ENCODE assay signal across 22 mouse cellular contexts in the genomic region with DNA sequence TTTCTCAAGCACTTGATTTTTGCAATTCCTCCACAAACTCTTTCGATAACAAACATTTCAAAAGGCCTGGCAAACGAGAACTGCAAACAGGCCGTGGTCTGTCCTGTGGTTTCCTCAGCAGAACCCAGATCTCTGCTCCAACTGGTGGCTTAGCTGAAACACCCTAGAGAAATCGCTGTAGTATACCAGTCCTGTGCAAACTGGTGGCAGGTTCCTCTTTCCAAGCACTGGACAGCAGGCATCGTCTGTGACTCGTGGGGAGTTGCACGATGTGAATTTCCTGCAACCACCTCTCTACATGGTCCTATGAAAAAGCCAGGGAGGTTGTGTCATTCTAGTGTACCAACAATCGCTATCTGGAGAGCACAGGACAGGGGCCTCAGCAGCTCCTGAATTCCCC. TPM values are rescaled to one million over a fixed set of nuclear protein-coding genes. Genes with fewer than 3 reads are reported as not detected.
A peak's percentile ranks its signal among the peaks of the same experiment; 100 is the strongest.
DNase-seq lines count a peak whose midpoint lies in the region; ATAC-seq and TF ChIP-seq lines count a peak whose summit lies in the region.
"Had no signal": no experiment of that assay in that cellular context is flagged by ENCODE, and none has a peak within 500 bp of the region (broad histone marks: within the 10 kb centered on the region; RNA-seq: fewer than 3 reads in every experiment).

No protein-coding gene starts in this region.

- H3K4me2 ChIP-seq in liver, embryonic 13.5 days, result no peak overlapping the region
- H3K4me2 ChIP-seq in forebrain, embryonic 14.5 days (ENCODE audit: low read length), result no peak overlapping the region
- H3K4me2 ChIP-seq: forebrain, embryonic 15.5 days; hindbrain, embryonic 14.5 days had no signal

- no peak for TF ChIP-seq POLR2A in bone marrow, adult 2 months (IDR thresholded peaks at IDR 0.05; ENCODE audit: borderline replicate concordance, control insufficient read depth, low read depth, low read length)
- TF ChIP-seq POLR2A in lung, adult 2 months (IDR thresholded peaks at IDR 0.05; ENCODE audit: borderline replicate concordance, extremely low read depth, low read depth, low read length), result no peak
- no peak for TF ChIP-seq POLR2A in kidney, adult 2 months (IDR thresholded peaks at IDR 0.05; ENCODE audit: low read depth, low read length)

- H3K36me3 ChIP-seq in liver, embryonic 13.5 days, result no peaks in the 10 kb centered on the region
- no peaks in the 10 kb centered on the region for H3K36me3 ChIP-seq in kidney, adult 2 months (ENCODE audit: control insufficient read depth, insufficient read depth, low read length)
- no peaks in the 10 kb centered on the region for H3K36me3 ChIP-seq in forebrain, embryonic 14.5 days (ENCODE audit: control insufficient read depth, insufficient read depth, low read length)
- H3K36me3 ChIP-seq: forebrain, embryonic 15.5 days had no signal

- TF ChIP-seq CTCF in bone marrow, adult 2 months (IDR thresholded peaks at IDR 0.05; ENCODE audit: control insufficient read depth, insufficient read depth, low read length), result no peak
- TF ChIP-seq CTCF in lung, adult 2 months (IDR thresholded peaks at IDR 0.05; ENCODE audit: insufficient read depth, low read length), result no peak
- TF ChIP-seq CTCF in kidney, adult 2 months (conservative IDR thresholded peaks at IDR 0.05; ENCODE audit: insufficient read depth, insufficient read length, low read depth, low read length), result no peak

- no peak for ATAC-seq in liver, embryonic 13.5 days (ENCODE audit: low read depth)
- ATAC-seq in megakaryocyte-erythroid progenitor cell, adult 5-6 weeks (replicated peaks; ENCODE audit: low FRiP score, low TSS enrichment, poor library complexity, severe bottlenecking), result 0 out of 2 replicates have a peak, but pooled peaks have one; percentile 28
- no peak for ATAC-seq in forebrain, embryonic 14.5 days
- ATAC-seq: forebrain, embryonic 15.5 days; intestine, postnatal 0 days had no signal

- no peak for DNase-seq in liver, embryonic 13.5 days
- no peak for DNase-seq in liver
- peak; percentile 8 for DNase-seq in lung, adult 2 months
- no peak for DNase-seq in left cerebral cortex, adult 11 months (ENCODE audit: low spot score)
- no peak for DNase-seq in kidney, adult 2 months
- no peak for DNase-seq in forebrain, embryonic 14.5 days (ENCODE audit: low spot score)
- DNase-seq: B cell, adult 2 months; cerebellum, adult 8-10 months; heart, adult 11 months; kidney, postnatal 10 days; right cerebral cortex, postnatal 25 days; thymus, postnatal 4 days had no signal

- H3K27me3 ChIP-seq in liver, embryonic 13.5 days, result no peaks in the 10 kb centered on the region
- H3K27me3 ChIP-seq in kidney, adult 2 months (replicated peaks; ENCODE audit: control insufficient read depth, insufficient read depth, low read length), result no peaks in the 10 kb centered on the region
- no peaks in the 10 kb centered on the region for H3K27me3 ChIP-seq in forebrain, embryonic 14.5 days (replicated peaks; ENCODE audit: control insufficient read depth, insufficient read depth, low read length)
- H3K27me3 ChIP-seq: forebrain, embryonic 15.5 days had no signal

- H3K27ac ChIP-seq in liver, embryonic 13.5 days, result peak overlapping the region; percentile 48; the same call in 1 of the 2 replicates
- H3K27ac ChIP-seq in bone marrow, adult 2 months (ENCODE audit: control insufficient read depth, insufficient read depth, low read depth, low read length, poor library complexity), result peak overlapping the region; percentile 96
- H3K27ac ChIP-seq in kidney, adult 2 months (ENCODE audit: insufficient read depth, low read depth, low read length), result no peak overlapping the region
- H3K27ac ChIP-seq in forebrain, embryonic 14.5 days (ENCODE audit: low read depth, low read length), result no peak overlapping the region
- H3K27ac ChIP-seq: forebrain, embryonic 15.5 days; liver, embryonic 14.5 days had no signal

- no peaks in the 10 kb centered on the region for H3K9me3 ChIP-seq in liver, embryonic 13.5 days (replicated peaks)
- H3K9me3 ChIP-seq in forebrain, embryonic 14.5 days (replicated peaks; ENCODE audit: control insufficient read depth, low read length), result no peaks in the 10 kb centered on the region
- H3K9me3 ChIP-seq: forebrain, embryonic 15.5 days had no signal

- 25% methylated on average over 8 of the region's 8 CpGs for WGBS in liver, embryonic 13.5 days (ENCODE audit: insufficient replicate concordance)
- 5% methylated on average over 8 of the region's 8 CpGs for WGBS in bone marrow, adult 2 months
- 53% methylated on average over 8 of the region's 8 CpGs for WGBS in lung, adult 2 months
- WGBS in kidney, adult 2 months, result 82% methylated on average over 8 of the region's 8 CpGs
- WGBS in forebrain, embryonic 14.5 days, result 92% methylated on average over 8 of the region's 8 CpGs

- H3K4me3 ChIP-seq in liver, embryonic 13.5 days (replicated peaks), result no peak overlapping the region
- H3K4me3 ChIP-seq in bone marrow, adult 2 months (replicated peaks; ENCODE audit: control insufficient read depth, low read depth, low read length), result no peak overlapping the region
- no peak overlapping the region for H3K4me3 ChIP-seq in lung, adult 2 months (replicated peaks; ENCODE audit: extremely low read depth, low read depth, low read length)
- H3K4me3 ChIP-seq in kidney, adult 2 months (ENCODE audit: insufficient read depth, low read depth, low read length), result no peak overlapping the region
- no peak overlapping the region for H3K4me3 ChIP-seq in forebrain, embryonic 14.5 days (ENCODE audit: low read depth, low read length)
- H3K4me3 ChIP-seq: forebrain, embryonic 15.5 days; myocyte had no signal

- no peak overlapping the region for H3K9ac ChIP-seq in liver, embryonic 13.5 days
- no peak overlapping the region for H3K9ac ChIP-seq in forebrain, embryonic 14.5 days (ENCODE audit: low read length)
- H3K9ac ChIP-seq: forebrain, embryonic 15.5 days; hindbrain, embryonic 14.5 days; liver, embryonic 14.5 days had no signal

- peaks cover 57% of the 10 kb centered on the region for H3K4me1 ChIP-seq in liver, embryonic 13.5 days (replicated peaks)
- H3K4me1 ChIP-seq in bone marrow, adult 2 months (ENCODE audit: control insufficient read depth, insufficient read depth, low read length), result peaks cover 14% of the 10 kb centered on the region
- H3K4me1 ChIP-seq in lung, adult 2 months (ENCODE audit: control insufficient read depth, insufficient read depth, low read length), result no peaks in the 10 kb centered on the region; the same call in 1 of the 2 replicates
- H3K4me1 ChIP-seq in kidney, adult 2 months (ENCODE audit: control insufficient read depth, insufficient read depth, low read length), result no peaks in the 10 kb centered on the region
- H3K4me1 ChIP-seq in forebrain, embryonic 14.5 days (ENCODE audit: control insufficient read depth, insufficient read depth, low read length), result no peaks in the 10 kb centered on the region
- H3K4me1 ChIP-seq: forebrain, embryonic 15.5 days had no signal

RNA-seq across cellular contexts. Expression of a gene that starts 7.4 kb away (rescaled TPM):
- 10.6 and 13.1 TPM in 2 replicates for polyA plus RNA-seq in liver, embryonic 13.5 days (2015; fragmentation: Nextera tagmentation; extraction: Ambion mirVana)
- polyA plus RNA-seq in bone marrow, adult 2 months (2011; ENCODE audit: insufficient read depth, insufficient read length, low replicate concordance, missing spikeins), result 79.1 and 132 TPM in 2 replicates
- 0.13 TPM in 1 of 2 replicates, not detected in the other for polyA plus RNA-seq in lung, adult 2 months (2012; rRNA removed)
- 27.3 TPM in 1 of 2 replicates, not detected in the other for total RNA-seq in megakaryocyte-erythroid progenitor cell, adult 5-6 weeks (2014; fragmentation: Nextera tagmentation)
- total RNA-seq in megakaryocyte-erythroid progenitor cell, adult 5-6 weeks (2017), result 1.1 and 1.3 TPM in 2 replicates
- polyA plus RNA-seq in kidney, adult 2 months (2012; rRNA removed), result not detected in 2 replicates
- polyA plus RNA-seq in forebrain, embryonic 14.5 days (2014; fragmentation: Nextera tagmentation; extraction: Ambion mirVana), result not detected in 2 replicates
- total RNA-seq: layer of hippocampus, adult 8-10 months; left cerebral cortex, postnatal 25 days had no signal
- polyA plus RNA-seq: intestine, postnatal 0 days; myocyte; testis, adult 2 months had no signal

Comparison
In these comparisons a context has a peak if more than half of its experiments do, and no peak if none do; other contexts are left out.
1. H3K27ac ChIP-seq: peak in liver, embryonic 13.5 days (single experiment) and bone marrow, adult 2 months (single experiment); none in kidney, adult 2 months (single experiment) and forebrain, embryonic 14.5 days (single experiment).
2. RNA of a gene that starts 7.4 kb away (polyA plus RNA-seq): 79.1 to 132 TPM in bone marrow, adult 2 months and 10.6 to 13.1 TPM in liver, embryonic 13.5 days; 0.13 TPM in lung, adult 2 months, not detected in kidney, adult 2 months and not detected in forebrain, embryonic 14.5 days; every median in the first group is over 10 times any median in the second.